Mouse (Mus musculus) MEL-GATA-1-ER (cell line): ENCODE results near the gene Txndc16.
A peak's percentile ranks its signal among the peaks of the same experiment; 100 is the strongest.

Source experiments
- DNase-seq: peaks from one replicate; pipeline ENCODE4 v3.0.0-alpha.2; 2012; ENCODE audit warnings: low read depth; ENCODE audit errors: extremely low read depth

The Txndc16 gene

GRCm38 (mm10) chr14:45220090-45220956 lies at the start of gene Txndc16:
Gene Txndc16 (minus strand): TSS chr14:45220328.
- no peak for DNase-seq

DNA sequence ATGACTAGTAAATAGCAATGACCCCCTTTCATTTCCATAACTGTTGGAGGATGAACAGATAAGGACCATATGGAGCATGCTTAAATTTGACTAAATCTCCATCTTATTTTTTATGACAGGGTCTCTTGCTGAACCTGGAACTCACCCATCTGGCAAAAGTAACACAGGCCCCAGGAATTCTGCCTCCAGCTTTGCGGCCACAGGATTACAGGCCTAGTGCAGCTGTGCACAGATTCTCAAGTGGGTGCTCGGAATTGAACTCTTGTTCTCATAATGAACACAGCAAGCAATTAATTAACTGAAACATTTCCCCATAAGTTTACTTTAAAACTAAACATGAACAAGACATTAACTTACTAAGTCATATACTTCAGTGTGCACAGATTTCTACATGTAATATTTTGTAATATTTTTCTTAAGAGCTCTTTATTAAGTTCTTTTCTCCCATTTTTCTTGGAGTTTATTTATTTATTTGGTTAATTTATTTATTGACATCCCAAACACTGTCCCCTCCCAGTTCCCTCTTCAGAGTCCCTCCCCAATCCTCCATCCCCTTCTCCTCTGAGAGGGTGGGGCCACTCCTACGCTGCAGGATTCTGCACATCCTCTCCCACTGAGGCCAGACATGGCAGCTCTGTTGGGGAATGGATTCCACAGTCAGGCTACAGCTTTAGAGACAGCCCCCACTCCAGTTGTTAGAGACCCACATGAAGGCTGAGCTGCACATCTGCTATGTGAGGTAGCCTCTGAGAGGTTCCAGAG lies 43.9 kb upstream of the Txndc16 start:
- no peak for DNase-seq

DNA sequence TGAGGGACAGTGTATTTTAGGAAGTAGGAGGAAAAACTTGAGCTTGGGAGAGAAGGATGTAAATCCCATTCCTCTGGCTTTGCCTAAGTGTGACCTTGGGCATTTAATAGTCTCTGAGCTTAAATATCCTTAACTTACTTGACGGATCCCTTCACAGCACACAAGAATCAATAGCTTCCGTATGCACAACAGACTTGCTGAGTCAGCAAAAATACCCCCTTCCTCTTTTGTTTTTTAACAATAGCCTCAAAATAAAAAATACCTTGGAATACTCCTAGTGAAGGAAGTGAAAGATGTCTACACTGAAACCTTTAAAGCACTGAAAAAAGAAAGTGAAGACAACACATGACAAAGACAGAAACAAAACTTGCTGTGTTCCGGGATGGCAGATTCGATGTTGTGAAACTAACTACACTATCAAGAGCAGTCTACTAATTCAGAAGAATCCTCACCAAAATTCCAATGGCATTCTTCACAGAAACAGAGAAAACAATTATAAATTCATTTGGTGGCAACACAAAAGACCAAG lies 31.5 kb upstream of the Txndc16 start:
- DNase-seq, result no peak

GRCm38 (mm10) chr14:45241613-45242012 lies 21.5 kb upstream of the Txndc16 start:
- DNase-seq, result peak; percentile 7

GRCm38 (mm10) chr14:45239042-45239441 lies 18.9 kb upstream of the Txndc16 start:
- no peak for DNase-seq

GRCm38 (mm10) chr14:45220957-45221630 lies 966 bp upstream of the Txndc16 start:
- no peak for DNase-seq

DNA sequence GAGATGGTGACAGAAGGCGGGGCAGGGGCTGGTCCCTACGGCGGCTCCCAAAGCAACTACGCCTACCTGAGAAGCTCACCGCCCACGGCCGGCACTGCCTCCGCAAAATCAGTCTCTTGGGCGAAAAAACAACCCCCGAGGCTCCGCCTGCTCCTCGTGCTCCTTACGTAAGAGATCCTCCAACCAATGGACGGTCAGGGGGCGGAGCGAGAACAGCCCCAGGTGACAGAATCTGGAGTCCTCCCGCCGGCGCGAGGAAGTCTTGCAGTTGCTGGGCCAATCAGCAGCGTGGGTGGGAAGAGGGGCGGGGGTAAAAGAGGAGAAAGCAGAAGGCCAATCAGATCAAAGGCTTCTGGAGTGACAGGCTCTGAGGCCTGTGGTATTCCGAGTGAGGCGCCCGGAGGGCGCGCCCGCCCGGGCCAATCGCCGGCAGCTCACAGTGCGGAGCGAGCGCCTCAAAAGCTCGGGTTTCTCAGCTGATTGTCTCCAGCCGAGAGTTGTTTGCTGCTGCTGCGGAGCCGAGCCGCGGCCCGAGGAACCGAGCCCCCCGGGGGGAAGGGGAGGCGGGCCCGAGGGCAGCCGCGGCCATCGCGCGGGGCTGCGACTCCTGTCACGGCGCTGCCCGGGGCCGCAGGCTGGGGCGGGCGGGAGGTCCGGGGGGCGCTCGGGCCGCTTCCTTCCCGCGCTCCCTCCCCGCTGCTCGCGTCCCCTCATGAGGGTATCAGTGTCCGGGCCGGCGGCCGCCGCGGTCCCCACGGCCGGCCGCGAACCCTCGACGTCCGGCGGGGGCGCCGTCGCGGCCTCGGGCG lies 643 bp downstream of the Txndc16 start, which contains the start of gene Gpr137c:
Gpr137c (plus strand) TSS at position 437 of the 809 bp plus-strand sequence.
- DNase-seq, result no peak

- no peak for DNase-seq
Observed at GRCm38 (mm10) chr14:45217693-45218092, 2.4 kb downstream of the Txndc16 start.

DNA sequence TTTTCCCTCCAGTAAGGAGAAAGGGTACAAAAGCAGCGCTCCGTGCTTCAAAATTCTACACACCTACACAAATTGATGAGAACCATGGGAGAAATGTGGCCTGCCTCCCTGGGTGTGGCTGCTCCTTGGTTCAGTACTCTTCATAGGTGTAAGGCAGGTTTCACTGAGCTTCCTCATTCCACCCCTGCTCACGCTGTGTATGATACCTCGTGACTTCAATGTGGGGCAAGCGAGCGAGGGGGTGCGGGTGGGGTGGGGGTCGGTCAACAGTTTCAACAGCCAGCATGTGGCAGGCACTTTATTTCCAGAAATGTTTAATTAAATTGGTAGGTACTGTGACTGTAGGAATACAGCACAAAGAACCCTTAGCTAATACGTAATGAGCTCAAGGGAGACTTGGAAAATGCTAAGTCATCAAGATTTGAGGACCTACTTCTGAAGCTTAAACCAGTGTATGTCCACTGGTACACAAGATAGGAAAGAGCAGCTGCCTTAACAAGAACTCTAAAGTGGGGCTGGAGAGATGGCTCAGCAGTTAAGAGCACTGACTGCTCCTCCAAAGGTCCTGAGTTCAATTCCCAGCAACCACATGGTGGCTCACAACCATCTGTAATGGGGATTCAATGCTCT lies 3.3 kb downstream of the Txndc16 start:
- DNase-seq, result no peak

DNA sequence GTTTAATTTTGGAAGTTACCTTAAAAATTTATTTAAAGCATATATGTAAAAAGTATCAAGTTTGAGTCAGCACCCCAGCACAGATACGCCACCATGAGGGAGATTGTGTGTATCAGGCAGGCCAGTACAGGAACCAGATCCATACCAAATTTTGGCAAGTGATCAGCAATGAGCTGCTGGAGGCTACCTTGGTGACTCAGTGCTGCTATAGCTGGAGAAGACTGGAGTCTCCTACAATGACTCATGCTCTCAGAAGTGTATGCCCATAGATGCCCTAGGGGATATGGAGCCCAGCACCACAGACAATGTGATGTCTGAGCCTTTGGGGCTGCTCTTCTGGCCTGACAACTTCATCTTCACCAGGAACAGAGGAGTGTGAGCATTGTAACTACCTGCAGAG lies 8.7 kb downstream of the Txndc16 start:
- DNase-seq, result no peak

DNA sequence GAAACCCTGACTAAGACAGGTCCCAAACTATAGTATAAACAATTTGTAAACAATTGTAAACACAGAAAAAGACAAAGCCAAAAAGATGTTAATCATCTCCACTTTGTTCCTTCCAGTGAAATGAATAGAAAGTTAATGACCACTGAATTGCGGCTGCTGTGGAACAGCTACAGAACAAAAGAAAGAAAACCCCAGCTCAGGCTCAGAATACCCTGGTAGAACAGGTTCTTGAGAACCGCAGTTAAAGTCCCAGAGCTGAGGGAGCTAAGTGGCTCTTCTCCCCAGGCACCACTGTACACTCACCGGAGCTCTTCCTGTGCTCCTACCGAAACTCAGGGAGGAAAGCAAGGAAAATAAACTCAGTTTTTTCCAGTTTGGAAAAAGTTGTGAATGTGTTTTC lies 9.4 kb downstream of the Txndc16 start:
- DNase-seq, result no peak

- no peak for DNase-seq
Observed at GRCm38 (mm10) chr14:45200607-45201006, 19.5 kb downstream of the Txndc16 start.

GRCm38 (mm10) chr14:45190999-45191398 lies 29.1 kb downstream of the Txndc16 start:
- no peak for DNase-seq

DNA sequence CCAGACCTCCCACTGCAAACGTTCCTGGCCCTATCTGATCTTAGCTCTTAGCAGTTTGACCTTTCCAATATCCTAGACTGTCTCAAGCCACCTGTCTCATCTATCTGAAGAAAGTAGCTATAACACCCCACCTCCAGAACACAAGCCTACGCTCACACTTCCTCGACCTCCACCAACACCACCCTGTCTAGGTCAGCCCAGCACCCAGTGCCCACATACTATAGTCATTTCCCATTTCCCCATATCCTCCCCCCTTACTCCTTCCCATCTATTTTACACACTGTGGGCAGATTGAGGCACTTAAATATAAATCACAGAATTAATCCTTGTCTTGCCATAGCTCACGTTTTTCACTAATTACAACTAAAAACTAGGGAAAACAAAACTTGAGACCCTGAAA lies 38.5 kb downstream of the Txndc16 start:
- no peak for DNase-seq

DNA sequence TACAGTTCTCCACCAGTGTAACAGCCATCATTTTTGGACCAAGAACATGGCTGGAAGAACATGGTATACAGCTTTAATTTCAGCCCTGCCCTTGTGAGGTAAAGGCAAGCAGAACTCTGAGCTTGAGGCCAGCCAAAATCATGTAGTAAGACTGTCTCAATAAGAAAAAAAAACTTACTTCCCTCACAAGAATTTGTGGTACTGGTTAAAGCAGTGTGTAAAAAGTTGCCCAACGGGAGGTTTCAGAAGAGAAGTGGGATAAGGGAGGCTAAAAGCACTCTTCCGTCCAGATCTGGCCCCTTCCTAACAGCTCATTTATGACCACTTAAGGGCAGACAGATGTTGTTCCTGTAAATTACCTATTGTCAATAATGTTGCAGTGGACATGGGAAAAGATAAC lies 40.5 kb downstream of the Txndc16 start:
- no peak for DNase-seq

DNA sequence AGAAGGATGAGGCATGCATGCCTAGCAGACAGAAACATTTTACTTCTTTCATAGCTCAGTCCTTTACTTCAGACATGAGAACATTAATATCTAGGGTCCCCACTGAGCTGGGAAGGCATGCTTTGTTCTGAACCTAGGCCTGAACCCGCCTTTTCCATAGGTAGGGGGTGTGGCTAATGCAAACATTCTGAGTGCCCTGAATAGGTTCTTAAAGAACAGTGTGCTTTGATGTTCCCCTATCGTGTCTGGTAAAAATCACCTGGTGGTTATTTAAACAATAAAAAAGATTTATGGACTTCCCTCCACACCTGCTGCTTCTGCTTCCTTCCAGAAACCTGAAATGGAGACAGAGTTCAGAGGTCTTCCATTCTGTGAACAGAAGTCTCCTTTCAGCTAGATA lies 40.9 kb downstream of the Txndc16 start:
- no peak for DNase-seq

DNA sequence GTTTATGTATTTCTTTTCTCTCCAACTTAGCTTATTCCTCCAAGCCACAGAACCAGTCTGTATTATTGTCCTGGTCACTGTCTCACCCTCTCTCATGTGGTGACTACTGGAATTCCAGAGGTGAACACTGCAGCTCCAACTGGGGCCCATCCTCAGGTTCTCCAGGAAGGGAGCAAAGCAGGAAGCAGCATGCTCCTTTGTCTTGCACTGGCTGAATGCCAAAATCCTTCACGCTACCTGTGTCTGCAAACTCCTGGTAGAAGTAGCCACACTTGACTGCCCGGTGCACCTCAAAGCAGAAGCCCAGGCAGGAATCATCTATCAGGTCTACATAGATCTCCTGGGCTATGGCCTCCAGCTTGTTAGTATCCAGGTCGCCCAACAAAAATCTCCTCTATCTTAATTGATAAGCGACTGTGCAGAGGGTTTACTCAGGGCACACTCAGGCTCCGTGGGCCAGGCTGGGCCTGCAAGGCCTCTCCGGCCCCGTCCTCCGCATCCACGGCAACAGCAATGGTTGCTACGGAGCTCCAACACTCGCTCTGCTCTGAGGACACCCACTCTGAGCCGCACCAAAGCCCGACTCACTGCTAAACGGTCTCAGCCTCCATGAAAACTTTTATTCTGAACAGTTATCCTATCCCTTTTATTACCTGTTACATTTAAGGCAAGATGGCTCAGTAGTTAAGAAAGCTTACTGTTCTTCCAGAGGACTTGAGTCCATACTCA lies 45.0 kb downstream of the Txndc16 start:
- no peak for DNase-seq

DNA sequence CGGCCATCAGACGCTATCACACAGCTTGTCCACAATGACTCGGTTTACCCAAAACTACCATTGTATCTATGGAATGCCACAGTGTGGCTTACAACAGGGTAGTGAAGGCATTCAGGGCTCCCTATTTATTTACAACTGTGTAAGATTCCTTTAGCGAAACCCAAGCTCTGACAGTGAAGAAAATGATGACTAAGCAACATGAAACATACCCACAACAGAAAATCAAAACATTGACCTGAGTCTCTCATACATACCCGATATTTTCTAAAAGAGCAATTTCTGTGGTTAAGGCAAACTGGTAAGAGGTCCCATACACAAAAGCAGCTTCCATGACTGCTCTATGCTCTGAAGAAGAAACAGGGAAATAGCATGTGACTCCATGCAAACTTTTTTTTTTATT lies 47.9 kb downstream of the Txndc16 start:
- DNase-seq, result no peak

DNA sequence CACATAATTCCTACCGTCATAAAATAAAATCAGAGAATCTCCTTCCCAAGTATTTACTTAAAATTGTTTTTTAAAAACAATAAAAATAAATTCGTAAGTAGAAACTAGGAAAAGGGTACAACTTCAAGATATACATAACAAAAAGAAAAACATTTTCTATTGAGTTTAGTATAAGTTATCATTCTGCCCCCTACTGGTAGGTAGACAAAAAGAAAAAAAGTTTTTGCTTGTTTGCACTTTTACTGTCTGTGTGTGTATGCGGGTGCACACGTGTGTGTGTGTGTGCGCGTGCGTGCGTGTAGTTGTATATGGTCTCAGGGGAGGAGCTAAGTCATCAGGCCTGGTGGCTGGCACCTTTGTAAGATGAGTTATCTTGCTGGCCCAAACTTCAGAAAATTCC lies 52.8 kb downstream of the Txndc16 start:
- DNase-seq, result no peak
